Mouse (Mus musculus) embryonic fibroblast, embryonic 13.5 days (primary cell): ENCODE measurements around the gene Tenm4.

Source experiments
- CTCF ChIP-seq: IDR thresholded peaks from 2 replicates; pipeline ENCODE4 v1.5.1; 2011; ENCODE audit warnings: mild to moderate bottlenecking, control low read depth, low read length, moderate library complexity, borderline replicate concordance; ENCODE audit not compliant: insufficient read depth
- POLR2A ChIP-seq: IDR thresholded peaks from 2 replicates; pipeline ENCODE4 v1.6.1; 2011; ENCODE audit warnings: low read depth, mild to moderate bottlenecking, control low read depth, low read length, moderate library complexity

DNA sequence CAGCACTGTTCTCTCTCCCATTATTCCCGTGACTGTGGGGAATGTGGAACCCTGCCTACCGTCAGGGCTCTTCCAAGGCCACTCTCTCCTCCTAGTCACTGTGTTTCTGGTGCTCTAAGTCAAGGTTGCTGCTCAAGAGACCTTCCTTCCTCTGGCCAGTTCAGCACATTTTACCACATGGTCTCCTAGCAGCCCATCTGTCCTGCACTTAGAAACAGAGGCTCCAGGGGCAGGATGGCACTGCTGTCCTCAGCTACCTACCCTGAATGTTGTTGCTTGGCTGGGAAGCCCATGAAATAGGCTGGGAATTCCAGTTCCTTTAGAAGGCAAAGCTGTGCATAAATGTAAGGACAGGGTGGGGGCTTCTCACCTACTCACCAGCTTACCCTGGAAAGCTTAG lies 284.9 kb downstream of the Tenm4 start:
- TF ChIP-seq CTCF (no peak), POLR2A (no peak)
